Mouse (Mus musculus) mesoderm, embryonic 11.5 days (tissue): ENCODE data around the gene Asgr2.
A peak's percentile ranks its signal among the peaks of the same experiment; 100 is the strongest.
"Not testable (repeated sequence)": the region's sequence is repeated elsewhere in the genome, so short reads cannot be mapped to it uniquely, and the experiment has no call there.

Experiments
- DNase-seq: peaks from one replicate; pipeline ENCODE4 v3.0.0-alpha.2; 2012; ENCODE audit warnings: low read depth, low spot score

The Asgr2 gene

DNA sequence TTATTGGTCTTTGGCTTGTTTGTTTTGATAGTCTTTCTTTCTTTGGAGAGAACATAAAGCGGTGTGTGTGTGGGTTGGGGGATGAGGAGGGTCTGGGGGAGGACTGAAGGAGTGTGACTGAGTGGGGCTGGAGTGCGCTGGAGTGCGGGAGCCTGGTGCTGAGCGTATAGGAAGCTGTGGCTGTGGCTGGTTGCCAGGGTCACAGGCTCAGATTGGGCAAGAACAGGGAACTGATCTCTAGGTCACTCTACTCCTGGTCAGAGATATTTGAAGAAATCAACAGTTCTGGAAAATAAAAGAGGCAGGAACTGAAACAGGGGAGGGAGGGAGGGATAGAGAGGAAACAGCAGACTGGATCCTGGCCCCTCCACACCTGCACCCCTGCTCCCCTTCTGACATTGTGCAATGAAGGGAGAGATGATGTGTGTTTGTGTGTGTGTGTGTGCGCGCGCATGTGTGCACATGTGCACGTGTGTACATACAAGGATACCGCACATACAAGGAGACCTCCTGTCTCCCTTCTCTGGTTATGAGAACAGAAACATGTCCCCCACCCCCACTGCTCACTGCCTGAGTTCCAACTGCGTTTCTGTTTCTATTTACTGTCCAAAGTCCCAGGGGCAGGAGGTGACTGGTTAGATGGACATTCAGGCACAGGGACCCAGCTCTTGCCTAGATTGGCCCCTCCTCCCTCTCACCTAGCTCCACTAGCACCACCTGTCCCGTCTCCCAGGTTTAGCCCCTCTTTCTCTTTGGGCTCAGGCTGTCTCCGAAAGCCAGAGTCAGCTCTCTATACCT is at the start of gene Asgr2:
Asgr2 (plus strand) TSS at position 659 of the 798 bp plus-strand sequence.
- no peak for DNase-seq

- no peak for DNase-seq
These were observed 48.8 kb upstream of the Asgr2 start for GRCm38 (mm10) chr11:70043665-70044064.

DNA sequence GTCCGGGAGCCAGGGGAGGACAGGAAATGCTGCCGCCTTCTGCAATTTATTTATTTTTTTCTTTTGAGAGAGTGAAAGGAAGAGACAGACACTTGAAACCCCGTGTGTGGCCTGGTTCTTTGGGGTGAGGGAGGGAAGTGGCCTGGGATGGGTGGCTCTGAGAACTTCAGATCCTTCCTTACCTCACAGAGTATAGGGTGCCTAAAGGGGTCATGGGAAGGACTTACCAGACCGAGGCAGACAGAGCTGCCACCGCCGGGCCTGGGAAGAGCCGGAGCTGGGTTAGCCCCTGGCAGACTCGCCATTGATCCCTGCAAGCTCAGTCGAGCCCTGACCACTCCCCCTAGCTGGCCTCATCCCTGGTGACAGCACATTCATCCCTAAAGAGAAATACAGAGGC is 47.0 kb upstream of the Asgr2 start:
- no peak for DNase-seq

DNA sequence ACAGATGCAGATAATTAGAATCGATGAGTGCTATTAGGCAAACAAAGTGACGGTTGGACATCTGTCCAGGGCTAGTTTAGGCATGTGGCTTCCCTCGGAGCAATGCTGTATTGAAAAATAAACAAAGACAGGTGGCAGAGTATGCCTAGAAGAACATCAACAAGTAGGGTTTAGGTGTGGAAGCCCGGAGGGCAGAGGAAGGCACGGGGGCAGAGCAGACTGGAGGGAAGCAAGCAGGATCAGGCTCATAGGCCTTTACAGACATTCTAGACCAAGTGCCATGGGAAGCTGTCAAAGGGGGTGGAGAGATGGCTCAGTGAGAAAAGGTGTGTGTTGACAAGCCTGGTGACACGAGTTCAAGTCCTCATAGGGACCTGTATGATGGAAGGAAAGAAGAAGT is 43.1 kb upstream of the Asgr2 start:
- no peak for DNase-seq

- no peak for DNase-seq
These were observed 42.6 kb upstream of the Asgr2 start for GRCm38 (mm10) chr11:70049816-70050215.

DNA sequence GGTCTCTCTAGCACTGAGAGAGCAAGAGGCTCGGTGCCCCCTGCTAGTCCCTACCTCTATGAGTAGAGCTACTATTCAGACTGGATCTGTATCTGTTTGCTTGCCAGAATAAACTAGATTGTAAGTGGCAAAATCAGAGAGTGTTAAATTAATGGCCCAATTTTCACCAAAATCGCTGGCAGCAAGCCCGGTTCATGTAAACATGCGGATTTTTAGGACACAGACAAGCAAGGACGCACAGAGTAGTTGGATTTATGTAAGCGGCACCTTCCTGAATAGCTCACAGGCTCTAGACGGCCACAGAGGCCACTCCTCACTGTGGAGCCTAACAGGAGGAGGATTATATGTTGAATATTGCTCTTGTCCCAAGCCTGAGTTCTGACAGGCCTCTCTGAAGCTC is 39.3 kb upstream of the Asgr2 start:
- no peak for DNase-seq

GRCm38 (mm10) chr11:70053898-70054570 is 38.4 kb upstream of the Asgr2 start, which contains the start of gene Asgr1:
Gene Asgr1, plus strand, starts transcription at chr11:70054085.
- DNase-seq = no peak

- peak; percentile 80 for DNase-seq
These were observed 36.7 kb upstream of the Asgr2 start for GRCm38 (mm10) chr11:70055618-70056214.

GRCm38 (mm10) chr11:70057805-70058204 is 34.6 kb upstream of the Asgr2 start:
- no peak for DNase-seq

- DNase-seq = no peak
These were observed 32.5 kb upstream of the Asgr2 start for GRCm38 (mm10) chr11:70059930-70060329.

GRCm38 (mm10) chr11:70063053-70063452 is 29.4 kb upstream of the Asgr2 start:
- DNase-seq = no peak

DNA sequence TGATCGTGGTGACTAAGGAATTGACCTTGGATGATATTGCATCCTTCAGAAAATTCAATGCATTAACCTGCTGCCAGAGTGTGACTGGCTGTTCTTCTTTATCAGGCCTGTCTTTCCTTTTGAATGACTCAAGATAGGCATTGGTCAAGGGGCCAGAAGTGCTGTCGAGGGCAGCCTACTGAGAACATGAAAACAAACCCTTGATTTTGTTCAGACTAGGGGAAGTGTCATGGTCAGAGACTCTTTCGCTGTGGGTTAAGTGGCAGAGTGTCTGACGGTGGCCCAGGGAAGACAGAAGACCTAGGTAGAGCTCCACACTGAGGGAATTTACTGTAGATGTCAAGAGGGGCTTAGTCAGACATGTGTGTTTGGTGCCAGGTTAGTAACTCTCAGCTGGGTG is 25.7 kb upstream of the Asgr2 start:
- DNase-seq = no peak

DNA sequence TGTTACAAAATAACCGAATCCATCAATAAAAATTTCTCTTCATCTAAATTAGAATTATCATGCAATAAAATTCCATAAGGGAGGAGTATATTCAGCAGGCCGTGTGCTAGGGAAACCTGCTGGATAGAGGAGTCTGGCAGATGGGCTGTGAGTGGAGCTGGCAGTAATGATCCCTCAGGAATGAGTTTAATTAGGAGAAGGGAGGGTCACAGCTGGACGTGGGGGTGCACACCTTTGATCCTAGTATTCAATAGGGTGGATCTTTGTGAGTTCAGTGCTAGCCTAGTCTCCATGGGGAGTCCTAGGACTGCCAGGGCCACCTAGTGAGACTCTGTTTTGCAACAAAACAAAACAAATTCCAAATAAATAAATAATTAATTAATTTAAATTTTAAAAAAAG is 24.2 kb upstream of the Asgr2 start:
- DNase-seq = no peak

DNA sequence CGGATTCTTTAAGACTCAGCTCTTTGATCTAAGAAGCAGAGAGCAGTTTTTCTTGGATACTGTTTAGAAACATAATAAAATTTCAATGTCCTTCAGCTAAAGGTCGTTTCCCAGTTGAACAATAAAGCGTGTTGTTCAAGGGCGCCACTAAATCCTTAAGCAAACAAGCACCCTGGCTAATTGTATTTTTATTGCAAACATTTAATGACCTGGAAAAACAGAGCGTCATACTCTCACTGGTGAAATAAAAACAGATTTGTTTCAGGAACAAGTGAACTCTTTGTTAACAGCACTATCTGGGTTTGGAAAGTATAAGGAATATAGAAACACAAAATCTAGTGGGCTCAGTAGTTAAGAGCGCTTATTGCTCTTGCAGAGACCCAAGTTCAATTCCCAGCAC is 22.4 kb upstream of the Asgr2 start:
- DNase-seq = peak; percentile 32

DNA sequence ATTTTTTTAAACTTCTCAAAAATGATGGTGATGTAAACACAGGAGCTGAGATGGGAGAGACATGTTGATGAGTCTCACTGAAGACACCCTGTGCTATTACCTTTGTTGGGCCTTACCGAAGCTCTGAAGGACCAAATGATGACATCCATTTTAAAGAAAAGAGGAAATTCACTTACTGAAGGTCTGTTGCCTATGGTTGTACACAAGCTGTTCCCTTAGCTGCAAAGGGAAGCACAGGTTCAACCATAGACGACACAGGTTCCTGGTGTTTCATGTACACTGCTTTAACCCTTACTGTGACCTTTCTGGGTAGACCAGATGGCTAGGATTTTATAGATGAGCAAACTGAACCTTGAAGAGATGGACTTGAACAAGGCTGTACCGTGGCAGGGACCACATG is 21.8 kb upstream of the Asgr2 start:
- DNase-seq = not testable (repeated sequence)

GRCm38 (mm10) chr11:70074379-70075071 is 17.9 kb upstream of the Asgr2 start:
- DNase-seq = peak; percentile 79

- DNase-seq = no peak
These were observed 16.9 kb upstream of the Asgr2 start for GRCm38 (mm10) chr11:70075581-70075980.

- DNase-seq = no peak
These were observed 15.0 kb upstream of the Asgr2 start for GRCm38 (mm10) chr11:70077441-70077840.

DNA sequence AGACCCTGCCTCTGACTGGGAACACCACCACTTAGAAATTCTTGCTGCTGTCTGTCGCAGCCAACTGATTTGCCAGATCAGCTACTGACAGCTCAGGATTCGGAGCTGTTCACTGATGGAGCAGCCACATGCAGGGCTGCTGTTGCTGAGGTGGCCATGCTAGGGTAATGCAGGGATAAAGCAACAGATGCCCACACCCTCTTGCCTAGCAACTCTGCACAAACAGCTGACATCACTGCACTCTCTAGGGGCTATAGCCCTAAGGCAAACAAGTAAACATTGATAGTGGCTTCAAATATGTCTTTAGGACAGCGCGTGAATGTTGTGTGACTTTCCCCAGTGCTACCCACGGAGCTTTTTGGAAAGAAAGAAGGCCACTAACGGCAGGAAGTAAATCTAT is 13.3 kb upstream of the Asgr2 start:
- no peak for DNase-seq

- no peak for DNase-seq
These were observed 12.5 kb upstream of the Asgr2 start for GRCm38 (mm10) chr11:70079928-70080327.

GRCm38 (mm10) chr11:70080803-70081590 is 11.4 kb upstream of the Asgr2 start:
- DNase-seq = no peak
